Mouse (Mus musculus) heart, postnatal 14 days (tissue): ENCODE results near the gene Strn4. TPM values are rescaled to one million over a fixed set of nuclear protein-coding genes. Genes with fewer than 3 reads are reported as not detected.
A peak's percentile ranks its signal among the peaks of the same experiment; 100 is the strongest.

Source experiments
- DNase-seq, 2 experiments: peaks; one replicate each; pipeline ENCODE4 v3.0.0; 2021 to 2022
- intact Hi-C: fragments of 180-260 bp; cut with DNase I; formaldehyde crosslinking; loops from one replicate; pipeline ENCODE4 v1.15.1; 2025
- long read RNA-seq, 2 experiments: library from polyadenylated mRNA; stranded (forward); transcript quantifications; one replicate each; pipeline ENCODE4 v2.0.0; 2021
- total RNA-seq, 2 experiments: library from RNA; stranded (reverse); gene quantifications; 2 replicates each; pipeline ENCODE4 v1.2.3; 2021

Gene Strn4
- 10 to 100 TPM; 65.3 to 69.1 TPM for total RNA-seq
- long read RNA-seq, experiment 1, transcript Strn4-201 (18 exons, 3,535 nt), result major isoform, 118 of 192 reads
- long read RNA-seq, experiment 1, transcript Strn4-202 (18 exons, 3,082 nt), result minor isoform, 38 of 192 reads
- long read RNA-seq, experiment 1, partial matches to known transcripts, result 20 of 192 reads
- long read RNA-seq, experiment 1, other reads (novel, unspliced or antisense), result 16 of 192 reads
- long read RNA-seq, experiment 2, transcript Strn4-202 (18 exons, 3,082 nt), result minor isoform, 35 of 172 reads
- long read RNA-seq, experiment 2, transcript Strn4-201 (18 exons, 3,535 nt), result major isoform, 120 of 172 reads
- long read RNA-seq, experiment 2, partial matches to known transcripts, result 12 of 172 reads
- long read RNA-seq, experiment 2, other reads (novel, unspliced or antisense), result 5 of 172 reads

DNA sequence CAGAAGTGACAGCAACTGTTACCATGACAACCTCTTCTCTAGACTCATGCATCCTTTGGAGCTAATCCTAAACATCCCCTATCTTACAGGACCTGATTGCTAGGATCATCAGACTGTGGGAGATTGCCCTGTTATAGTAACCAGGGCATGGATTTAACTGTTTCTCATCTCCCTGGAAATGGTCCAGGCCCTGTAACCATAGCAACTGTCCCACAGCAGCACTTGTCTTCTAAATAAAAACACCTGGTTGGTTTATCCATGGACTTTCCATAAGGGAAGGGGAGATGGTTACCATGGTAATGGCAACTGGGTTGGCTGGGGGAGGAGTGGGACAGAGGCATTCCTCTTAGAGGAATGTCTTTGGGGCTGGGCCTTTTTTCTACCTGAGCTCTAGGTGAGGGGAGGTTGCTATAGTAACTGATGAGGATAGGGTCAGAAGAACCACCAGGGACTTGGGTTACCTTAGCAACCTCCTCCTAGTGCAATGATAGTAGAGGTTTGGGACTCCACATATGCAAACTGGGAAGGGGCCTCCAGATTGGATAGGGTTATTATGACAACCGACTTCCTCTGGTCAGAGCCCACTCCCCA, at the start of gene Strn4:
Strn4 (plus strand) TSS at position 539 of the 591 bp plus-strand sequence.
- no peak for DNase-seq
- intact Hi-C loops, result loop anchor here (5.0 kb wide), 1 partner anchor 107 kb away; the partner anchor contains the start of gene Calm3

DNA sequence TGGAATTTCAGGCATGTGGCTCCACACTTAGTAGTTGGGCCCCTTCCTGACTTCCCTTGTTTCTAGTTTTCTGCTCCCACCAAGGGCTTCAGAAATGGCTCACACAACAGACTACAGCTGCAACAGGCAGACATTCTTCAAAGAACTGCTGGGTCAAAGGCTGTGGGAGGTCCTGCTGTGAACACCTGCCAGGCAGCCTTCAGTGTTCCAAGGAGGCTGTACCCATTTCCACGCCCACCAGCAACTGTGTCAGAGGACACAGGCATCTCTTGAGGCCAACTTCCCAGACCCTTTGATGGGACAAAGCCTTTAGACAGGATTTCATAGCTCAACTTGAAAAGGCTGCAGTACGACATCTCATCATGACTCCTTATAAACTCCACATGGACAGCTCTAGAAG, 49.2 kb upstream of the Strn4 start:
- no peak for DNase-seq
- intact Hi-C loops, result no loop called here

DNA sequence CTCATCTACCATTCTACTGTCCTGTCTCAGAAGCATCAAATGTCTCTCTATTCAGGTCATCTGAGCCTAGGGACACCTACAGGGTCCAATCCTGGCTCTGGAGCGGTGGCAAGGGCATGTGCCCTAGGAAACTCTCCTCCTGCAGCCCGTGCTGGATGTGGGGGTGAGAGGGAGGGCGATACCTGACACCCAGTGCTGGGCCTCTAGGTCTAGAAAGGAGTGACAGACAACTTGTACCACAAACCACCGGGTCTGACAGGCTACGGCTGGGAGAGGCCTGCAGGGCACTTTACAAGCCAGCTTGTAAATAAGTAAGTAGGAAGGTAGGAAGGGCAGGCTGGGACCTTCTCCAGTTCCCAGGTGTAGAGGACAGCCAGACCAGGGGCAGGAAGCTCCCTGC, 39.8 kb upstream of the Strn4 start:
- DNase-seq, result no peak
- intact Hi-C loops, result no loop called here

DNA sequence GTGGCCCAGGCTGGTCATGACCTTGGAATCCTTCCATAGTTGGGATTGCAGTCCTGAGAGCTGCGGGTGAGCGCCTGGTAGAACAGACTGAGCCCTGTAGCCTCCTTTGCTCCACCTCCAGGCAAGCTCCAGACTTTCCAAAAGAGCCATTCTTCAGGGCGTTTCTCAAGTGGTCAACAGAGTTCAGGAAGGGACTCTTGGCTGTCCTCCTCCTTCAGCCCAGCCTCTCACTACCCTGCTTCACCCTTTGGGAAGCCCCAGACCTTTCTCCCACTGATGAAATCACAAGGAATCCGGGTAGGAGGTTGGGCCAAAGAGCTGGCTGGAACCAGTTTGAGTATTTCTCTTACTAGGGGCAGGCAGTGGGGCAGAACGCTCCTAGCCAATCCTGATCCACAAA, 35.6 kb upstream of the Strn4 start:
- intact Hi-C loops, result loop anchor here (2.0 to 5.0 kb wide), 2 partner anchors 19 to 33 kb away; no protein-coding TSS in a partner anchor
- DNase-seq, result peak; percentile 37 to 46

DNA sequence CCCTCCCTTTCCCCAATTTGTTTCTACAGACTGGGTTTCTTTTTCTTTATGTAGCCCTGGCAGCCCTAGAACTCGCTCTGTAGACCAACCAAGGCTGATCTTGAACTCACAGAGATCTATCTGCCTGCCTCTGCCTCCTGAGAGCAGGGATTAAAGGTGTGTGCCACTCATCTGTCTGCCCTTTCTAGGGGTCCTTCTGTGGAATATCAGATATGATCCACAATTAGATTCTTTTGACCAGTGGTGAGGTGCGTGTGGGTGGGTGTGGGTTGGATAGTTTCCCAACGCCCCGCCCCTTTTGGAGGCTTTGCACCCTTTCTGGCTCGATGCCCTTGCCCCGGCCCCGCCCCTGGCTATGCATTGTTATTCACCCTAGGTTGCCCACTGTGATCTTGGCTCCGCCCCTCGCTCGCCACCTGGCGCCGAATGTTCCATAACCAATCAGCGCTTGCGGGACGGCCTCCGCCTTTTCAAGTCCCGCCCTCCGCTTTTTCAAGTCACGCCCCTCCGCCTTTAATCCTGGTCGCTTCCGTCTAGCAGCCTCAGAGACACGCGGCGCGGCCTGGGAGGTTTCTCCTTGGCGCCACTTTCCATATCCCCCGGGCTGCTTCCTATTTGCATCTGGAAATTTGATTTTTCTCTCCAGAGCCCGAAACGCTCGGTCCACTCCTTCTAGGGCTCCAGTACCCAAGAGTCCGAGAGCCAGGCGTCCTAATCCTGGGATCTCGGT, 34.7 kb upstream of the Strn4 start, which contains the start of gene Slc1a5:
Slc1a5 (plus strand) TSS at position 516 of the 730 bp plus-strand sequence.
- DNase-seq, result peak; percentile 88 to 92
- intact Hi-C loops, result loop anchor here (2.0 to 5.0 kb wide), 2 partner anchors 20 to 34 kb away; no protein-coding TSS in a partner anchor

DNA sequence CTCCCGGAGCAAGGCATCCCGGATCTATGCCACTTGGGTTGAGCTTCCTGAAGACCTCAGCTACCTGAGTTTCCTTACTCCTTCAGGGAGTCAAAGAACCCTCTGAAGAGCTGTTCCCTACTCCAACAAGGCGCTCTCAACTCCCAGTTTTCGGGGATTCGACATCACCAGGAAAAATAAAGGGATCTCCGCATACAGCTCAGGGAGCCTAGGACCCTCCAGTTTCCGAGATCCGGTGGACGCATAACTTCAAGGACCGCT, 34.2 kb upstream of the Strn4 start:
- intact Hi-C loops, result loop anchor here (2.0 to 5.0 kb wide), 2 partner anchors 21 to 34 kb away; no protein-coding TSS in a partner anchor
- no peak for DNase-seq

DNA sequence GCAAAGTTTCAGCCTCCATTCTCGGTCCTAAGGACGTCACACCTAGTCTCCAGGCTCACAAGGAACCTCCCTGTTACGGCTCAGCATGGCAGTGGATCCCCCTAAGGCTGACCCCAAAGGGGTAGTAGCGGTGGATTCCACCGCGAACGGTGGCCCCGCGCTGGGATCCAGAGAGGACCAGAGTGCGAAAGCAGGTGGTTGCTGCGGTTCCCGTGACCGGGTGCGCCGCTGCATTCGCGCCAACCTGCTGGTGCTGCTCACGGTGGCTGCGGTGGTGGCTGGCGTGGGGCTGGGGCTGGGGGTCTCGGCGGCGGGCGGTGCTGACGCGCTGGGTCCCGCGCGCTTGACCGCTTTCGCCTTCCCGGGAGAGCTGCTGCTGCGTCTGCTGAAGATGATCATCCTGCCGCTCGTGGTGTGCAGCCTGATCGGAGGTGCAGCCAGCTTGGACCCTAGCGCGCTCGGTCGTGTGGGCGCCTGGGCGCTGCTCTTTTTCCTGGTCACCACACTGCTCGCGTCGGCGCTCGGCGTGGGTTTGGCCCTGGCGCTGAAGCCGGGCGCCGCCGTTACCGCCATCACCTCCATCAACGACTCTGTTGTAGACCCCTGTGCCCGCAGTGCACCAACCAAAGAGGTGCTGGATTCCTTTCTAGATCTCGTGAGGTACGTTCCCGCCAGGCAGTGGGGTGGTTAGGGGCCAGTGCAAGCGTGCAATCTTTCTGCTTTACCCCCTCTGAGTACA, 33.7 kb upstream of the Strn4 start:
- DNase-seq, result peak in 1 of 2 experiments; percentile 39
- intact Hi-C loops, result loop anchor here (2.0 to 5.0 kb wide), 2 partner anchors 21 to 35 kb away; no protein-coding TSS in a partner anchor

DNA sequence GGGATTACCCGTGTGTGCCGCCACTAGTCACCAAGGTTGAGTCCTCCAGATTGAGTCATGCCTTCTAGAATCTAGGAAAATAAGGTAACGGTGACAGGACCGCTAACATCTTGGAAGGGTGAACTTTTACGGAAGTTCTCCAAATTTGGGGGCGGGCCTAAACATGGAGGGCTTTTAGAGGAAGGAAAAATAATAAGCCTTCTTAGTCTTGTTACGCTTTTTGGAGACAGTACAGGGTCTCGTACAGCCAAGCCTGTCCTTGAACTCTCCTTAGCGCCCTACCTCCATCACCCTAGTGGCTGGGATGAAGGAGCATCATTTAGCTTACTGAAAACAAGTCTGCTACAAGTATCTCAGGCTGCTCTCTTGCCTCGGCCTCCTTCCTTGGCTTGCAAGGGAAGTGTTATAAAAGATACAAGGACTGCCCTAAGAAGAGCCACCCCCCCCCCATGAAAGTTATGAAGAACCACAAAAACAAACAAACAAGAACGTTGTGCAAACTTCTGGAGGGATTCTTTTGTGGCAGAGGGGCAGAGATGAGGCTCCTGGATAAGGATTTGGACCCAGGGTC, 33.0 kb upstream of the Strn4 start:
- intact Hi-C loops, result loop anchor here (5.0 kb wide), 1 partner anchor 35 kb away; no protein-coding TSS in a partner anchor
- DNase-seq, result no peak

DNA sequence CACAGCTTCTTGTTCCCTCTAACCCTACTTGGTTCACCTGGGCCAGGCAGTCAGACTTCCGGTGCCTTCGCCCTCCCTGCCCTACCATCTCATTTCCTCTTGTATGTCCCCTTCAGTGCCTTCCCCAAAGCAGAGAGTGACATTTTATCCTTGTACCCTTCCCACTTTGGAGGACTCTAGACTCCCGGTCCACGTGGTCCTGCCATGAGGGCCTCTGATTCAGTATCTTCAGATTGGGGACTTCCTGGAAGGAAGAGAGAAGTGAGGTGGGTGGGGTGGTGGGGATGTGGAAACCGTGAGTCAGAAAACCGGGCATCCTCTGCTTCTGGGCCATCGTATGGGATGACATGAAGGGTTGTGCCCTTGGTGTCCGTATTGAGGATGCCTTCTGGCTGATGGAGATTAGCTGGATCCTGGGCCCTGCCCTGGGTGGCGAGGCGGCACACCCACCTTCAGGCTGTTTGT, 32.4 kb upstream of the Strn4 start:
- no peak for DNase-seq
- intact Hi-C loops, result loop anchor here (5.0 kb wide), 1 partner anchor 36 kb away; no protein-coding TSS in a partner anchor

DNA sequence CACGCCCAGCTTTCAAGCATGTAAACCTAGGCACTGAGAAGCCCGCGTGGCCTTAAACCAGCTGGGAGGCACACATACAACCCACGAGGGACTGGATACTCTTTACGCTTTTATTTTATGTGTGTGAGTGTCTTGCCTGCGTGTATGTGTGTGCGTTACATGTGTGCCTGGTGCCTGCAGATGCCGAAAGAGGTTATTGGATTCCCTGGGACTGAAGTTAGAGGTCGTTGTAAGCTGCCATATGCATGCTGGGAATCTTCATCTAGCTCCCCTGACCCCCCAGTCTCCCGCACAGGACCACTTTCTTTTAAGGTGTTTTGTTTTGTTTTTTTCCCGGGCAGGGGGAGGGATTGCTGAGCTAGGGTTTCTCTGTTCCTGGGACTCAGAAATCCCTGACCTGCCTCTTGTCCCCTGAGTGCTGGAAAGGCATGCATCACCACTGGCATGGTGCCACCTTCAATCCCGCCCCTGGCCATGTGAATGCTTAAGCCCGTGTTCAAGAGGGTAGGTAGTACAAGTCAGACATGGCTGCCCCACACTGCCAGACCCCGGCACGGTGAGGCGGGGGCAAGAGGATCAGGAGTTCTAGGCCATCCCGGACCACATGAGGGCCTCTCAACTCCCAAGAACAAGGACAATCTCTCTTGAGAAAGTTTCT, 31.8 kb upstream of the Strn4 start:
- DNase-seq, result peak; percentile 56 to 69
- intact Hi-C loops, result loop anchor here (5.0 kb wide), 1 partner anchor 37 kb away; no protein-coding TSS in a partner anchor

DNA sequence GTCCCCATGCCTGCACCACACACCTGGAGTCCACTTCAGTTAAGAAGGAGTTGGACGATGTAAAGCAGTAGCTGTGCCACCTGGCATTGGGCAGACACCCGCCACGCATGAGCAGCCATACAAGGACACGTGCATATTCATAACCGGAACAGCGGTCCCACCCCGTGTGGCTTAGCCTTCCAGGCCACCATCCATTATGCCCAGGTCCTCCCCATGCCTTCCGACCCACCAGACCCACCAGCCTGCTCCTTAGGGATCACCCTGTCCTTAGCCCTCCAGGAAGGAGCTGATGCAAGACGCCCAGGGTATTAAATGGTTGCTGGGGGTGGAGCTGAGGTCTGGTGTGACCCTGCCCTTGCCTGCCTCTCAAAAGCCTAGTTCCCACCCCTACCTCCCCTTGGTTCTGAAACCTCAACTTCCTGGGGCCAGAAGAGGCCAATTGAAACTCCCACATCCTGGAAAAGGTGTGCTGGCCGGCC, 31.2 kb upstream of the Strn4 start:
- no peak for DNase-seq
- intact Hi-C loops, result loop anchor here (5.0 kb wide), 1 partner anchor 37 kb away; no protein-coding TSS in a partner anchor

DNA sequence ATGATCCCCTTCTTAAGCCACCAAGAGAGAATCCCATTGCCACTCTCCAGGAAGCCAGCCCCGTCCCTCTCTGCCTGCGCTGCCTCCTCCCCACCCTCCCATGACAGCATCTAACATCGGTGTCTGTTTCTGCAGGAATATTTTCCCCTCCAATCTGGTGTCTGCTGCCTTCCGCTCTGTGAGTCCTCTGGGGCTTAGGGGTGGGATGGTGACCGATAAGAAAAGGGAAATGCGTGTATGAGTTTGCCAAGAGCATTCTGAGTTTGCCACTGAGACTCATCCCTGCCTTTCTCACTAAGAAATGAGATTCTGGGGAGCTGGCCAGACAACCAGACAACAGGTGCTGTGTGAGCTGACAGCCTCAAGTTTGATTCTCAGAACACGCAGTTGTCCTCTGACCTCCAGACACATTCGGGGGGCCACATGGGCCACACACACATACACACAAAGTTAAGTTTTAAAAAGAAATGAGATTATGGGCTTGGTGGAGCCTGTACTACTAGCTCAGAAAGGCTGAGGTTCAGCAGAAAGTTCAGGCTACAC, 30.1 kb upstream of the Strn4 start:
- DNase-seq, result no peak
- intact Hi-C loops, result no loop called here

DNA sequence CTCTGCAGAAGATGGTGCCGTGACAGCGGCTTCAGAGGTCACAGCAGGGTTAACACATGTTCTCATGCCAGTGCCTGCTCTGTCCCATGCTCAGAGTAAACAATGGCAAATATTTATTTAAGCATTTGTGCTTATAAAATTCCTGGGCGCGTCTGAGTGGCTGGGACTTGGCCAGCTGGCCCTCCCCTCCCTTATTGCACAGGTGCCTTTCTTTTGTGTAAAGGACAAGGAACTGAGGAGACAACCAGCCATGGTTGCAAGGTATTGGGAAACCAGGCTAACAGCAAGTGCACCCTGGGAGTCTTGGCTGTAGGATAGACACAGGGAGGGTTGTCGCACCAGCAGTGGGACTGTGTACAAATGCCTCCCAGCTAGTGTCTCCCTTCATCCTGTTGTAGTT, 23.4 kb upstream of the Strn4 start:
- DNase-seq, result no peak
- intact Hi-C loops, result loop anchor here (5.0 kb wide), 1 partner anchor 165 kb away; no protein-coding TSS in a partner anchor

DNA sequence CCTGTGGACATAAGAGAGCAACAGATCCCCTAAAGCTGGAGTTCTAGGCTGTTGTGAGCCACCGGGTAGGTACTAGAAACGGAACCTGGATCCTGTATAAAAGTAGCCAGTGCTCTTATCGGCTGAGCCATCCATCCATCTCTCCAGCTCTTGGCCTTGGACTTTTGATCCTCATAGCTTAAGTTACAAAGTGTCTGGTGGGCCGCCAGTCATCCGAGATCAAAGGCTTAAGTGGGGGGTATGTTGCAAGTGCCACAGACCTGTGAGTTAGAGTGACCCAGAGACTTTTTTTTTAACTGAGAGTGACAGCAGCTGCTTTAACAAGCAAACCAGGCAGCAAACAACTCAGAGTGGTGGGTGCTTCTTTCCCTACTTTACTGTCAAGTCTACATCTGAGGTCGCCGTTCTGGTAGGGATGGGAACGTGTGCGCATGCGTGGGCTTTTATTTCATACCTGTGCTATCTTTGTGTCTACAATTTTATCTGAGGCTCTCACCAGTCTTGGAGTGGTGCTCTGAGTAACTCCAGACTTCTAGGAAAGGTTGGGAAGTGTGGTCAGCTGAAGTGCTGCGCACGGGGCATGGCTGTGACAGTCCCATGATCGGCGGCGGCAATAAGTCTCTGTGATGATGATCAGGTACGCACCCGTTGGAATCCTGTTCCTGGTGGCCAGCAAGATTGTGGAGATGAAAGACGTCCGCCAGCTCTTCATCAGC, 22.5 kb upstream of the Strn4 start:
- intact Hi-C loops, result loop anchor here (5.0 kb wide), 1 partner anchor 166 kb away; no protein-coding TSS in a partner anchor
- no peak for DNase-seq

DNA sequence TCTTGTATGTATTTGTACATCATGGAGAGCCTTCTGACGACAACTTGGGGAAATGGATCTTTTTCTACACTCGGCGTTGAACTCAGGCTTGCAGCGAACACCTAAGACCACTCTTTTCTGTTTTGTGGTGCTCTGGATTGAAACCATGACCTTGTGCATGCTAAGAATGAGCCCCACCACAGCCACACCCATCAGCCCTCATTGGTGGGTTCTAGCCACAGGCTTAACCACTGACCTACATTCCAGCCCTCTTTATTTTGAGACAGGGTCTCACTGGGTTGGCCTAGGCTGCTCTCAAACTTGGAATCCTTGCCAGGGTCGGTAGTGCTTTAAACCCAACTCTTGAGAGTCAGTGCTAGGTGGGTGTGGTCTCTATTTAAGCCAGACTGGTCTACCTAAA, 20.8 kb upstream of the Strn4 start:
- no peak for DNase-seq
- intact Hi-C loops, result loop anchor here (5.0 kb wide), 1 partner anchor 168 kb away; no protein-coding TSS in a partner anchor

DNA sequence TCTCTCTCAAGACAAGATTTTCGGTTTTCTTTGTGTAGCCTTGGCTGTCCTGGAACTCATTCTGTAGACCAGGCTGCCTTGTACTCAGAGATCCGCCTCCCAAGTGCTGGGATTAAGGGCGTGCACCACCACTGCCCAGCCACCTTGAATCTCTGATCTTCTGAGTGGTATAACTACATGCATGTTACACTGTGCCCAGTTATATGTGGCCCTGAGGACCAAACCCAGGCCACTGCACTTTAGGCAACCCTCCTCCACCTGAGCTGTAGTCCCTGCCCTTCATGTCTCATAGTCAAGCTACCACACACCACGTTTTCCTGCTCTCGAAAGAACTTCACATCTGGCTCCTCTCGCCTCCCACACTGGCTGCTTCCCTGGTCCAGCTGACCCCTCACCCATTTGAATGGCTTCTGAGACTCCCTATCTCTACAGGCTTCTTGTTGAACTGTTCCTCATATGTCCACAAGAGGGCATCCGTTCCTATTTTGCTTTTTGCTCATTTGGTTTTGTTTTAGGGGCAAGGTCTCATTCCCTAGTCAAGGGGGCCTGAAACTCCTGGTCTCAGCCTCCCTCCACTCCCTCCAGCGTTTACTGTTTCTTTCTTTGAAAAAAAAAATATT, 11.2 kb upstream of the Strn4 start:
- DNase-seq, result no peak
- intact Hi-C loops, result no loop called here

DNA sequence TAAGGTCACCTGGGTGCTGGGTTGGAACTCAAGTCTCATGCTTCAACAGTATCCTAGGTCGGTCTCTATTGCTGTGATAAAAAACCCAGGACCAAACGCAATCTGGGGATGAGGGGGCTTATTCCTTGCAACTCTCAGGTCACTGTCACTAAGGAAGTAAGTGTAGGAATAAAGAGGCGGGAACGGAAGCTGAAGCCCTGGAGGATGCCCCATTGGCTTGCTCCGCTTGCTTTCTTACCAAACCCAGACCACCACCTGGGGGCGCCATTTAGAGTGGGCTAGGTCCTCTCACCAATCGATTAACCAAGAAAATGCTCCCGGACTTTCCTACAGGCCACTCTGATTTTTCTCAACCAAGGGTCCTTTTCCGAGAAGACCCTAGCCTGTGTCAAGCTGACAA, 7.8 kb upstream of the Strn4 start:
- no peak for DNase-seq
- intact Hi-C loops, result loop anchor here (2.0 kb wide), 1 partner anchor 61 kb away; no protein-coding TSS in a partner anchor
